Mouse (Mus musculus): ENCODE results near the gene Negr1.

GRCm38 (mm10) chr3:156573465-156573864 is 11.9 kb downstream of the Negr1 start:
- no peak for TF ChIP-seq ZC3H11A (IDR thresholded peaks at IDR 0.05; ENCODE audit: borderline replicate concordance, low read depth, low read length)
- TF ChIP-seq ZNF384 (IDR thresholded peaks at IDR 0.05; ENCODE audit: low read depth, low read length), result no peak
- no peak for TF ChIP-seq HCFC1 (IDR thresholded peaks at IDR 0.05; ENCODE audit: borderline replicate concordance, insufficient read depth, low read length)
- TF ChIP-seq CHD2 (IDR thresholded peaks at IDR 0.05; ENCODE audit: low read depth, low read length), result no peak

Measured in ES-E14 (cell line).